Mouse (Mus musculus): Measurements from ENCODE around the gene Pigo.

- no peak for TF ChIP-seq POLR2A (IDR thresholded peaks at IDR 0.05; ENCODE audit: borderline replicate concordance, insufficient read depth, low read length)
- TF ChIP-seq CTCF (IDR thresholded peaks at IDR 0.05; ENCODE audit: borderline replicate concordance, insufficient read depth, low read depth, low read length) = no peak
Observed at GRCm38 (mm10) chr4:43019641-43020465, 5.8 kb downstream of the Pigo start.

Data from cerebellum, adult 2 months (tissue).